Mouse (Mus musculus): ENCODE data around the gene Grhl3. TPM values are rescaled to one million over a fixed set of nuclear protein-coding genes. Genes with fewer than 3 reads are reported as not detected.
"Not testable (repeated sequence)": the region's sequence is repeated elsewhere in the genome, so short reads cannot be mapped to it uniquely, and the experiment has no call there.

Grhl3 gene
- 2.0 and 2.1 TPM in 2 replicates for polyA plus RNA-seq (2012; rRNA removed)

- peak in 1 of 2 experiments; percentile 47 for DNase-seq (ENCODE audit: extremely low spot score in 1 of 2, low spot score in 1 of 2)
Measured at GRCm38 (mm10) chr4:135573251-135573808, at the start of gene Grhl3. Gene Grhl3, minus strand, starts transcription at chr4:135573630.

DNA sequence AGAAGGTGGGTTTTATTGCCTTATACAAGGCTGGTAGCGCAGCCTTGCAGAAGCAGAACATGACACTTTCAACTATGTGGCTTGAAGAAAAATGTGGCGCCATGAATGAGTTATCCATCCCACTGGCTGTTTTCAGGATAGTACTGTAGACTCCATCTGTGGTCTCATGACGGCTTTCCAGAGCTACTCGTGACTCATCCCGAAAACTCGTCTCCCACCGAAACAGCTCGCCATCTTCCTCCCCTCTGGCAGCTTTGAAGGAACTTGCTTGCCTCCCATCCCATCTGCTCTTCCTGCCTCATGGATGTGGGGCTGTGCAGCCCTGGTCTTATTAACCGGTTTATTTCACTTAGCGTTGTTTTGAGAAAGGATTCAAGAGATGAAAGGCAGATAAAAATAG lies 48.9 kb upstream of the Grhl3 start:
- DNase-seq (ENCODE audit: extremely low spot score in 1 of 2, low spot score in 1 of 2): peak in 1 of 2 experiments; percentile 9

DNA sequence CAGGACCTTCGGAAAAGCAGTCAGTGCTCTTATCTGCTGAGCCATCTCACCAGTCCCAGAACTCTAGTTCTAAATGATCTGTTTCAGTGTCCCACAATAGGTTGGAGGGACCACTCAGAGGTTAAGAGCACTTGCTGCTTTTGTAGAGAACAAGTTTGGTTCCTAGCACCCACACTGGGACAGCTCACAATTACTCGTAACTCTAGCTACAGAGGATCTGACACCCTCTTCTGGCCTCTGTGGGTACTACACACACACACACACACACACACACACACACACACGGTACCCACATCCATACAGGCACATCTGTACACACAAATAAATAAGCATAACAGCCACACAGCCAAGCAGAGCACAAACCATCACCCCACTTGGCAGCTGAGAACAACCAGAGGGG lies 47.0 kb upstream of the Grhl3 start:
- DNase-seq (ENCODE audit: extremely low spot score in 1 of 2, low spot score in 1 of 2): no peak

- peak in 1 of 2 experiments; percentile 35 for DNase-seq (ENCODE audit: extremely low spot score in 1 of 2, low spot score in 1 of 2)
Measured at GRCm38 (mm10) chr4:135617783-135618470, 44.5 kb upstream of the Grhl3 start.

GRCm38 (mm10) chr4:135617038-135617437 lies 43.6 kb upstream of the Grhl3 start:
- DNase-seq (ENCODE audit: extremely low spot score in 1 of 2, low spot score in 1 of 2): no peak

GRCm38 (mm10) chr4:135615307-135615706 lies 41.9 kb upstream of the Grhl3 start:
- not testable (repeated sequence) for DNase-seq (ENCODE audit: extremely low spot score in 1 of 2, low spot score in 1 of 2)

- DNase-seq (ENCODE audit: extremely low spot score in 1 of 2, low spot score in 1 of 2): no peak
Measured at GRCm38 (mm10) chr4:135609986-135610385, 36.6 kb upstream of the Grhl3 start.

DNA sequence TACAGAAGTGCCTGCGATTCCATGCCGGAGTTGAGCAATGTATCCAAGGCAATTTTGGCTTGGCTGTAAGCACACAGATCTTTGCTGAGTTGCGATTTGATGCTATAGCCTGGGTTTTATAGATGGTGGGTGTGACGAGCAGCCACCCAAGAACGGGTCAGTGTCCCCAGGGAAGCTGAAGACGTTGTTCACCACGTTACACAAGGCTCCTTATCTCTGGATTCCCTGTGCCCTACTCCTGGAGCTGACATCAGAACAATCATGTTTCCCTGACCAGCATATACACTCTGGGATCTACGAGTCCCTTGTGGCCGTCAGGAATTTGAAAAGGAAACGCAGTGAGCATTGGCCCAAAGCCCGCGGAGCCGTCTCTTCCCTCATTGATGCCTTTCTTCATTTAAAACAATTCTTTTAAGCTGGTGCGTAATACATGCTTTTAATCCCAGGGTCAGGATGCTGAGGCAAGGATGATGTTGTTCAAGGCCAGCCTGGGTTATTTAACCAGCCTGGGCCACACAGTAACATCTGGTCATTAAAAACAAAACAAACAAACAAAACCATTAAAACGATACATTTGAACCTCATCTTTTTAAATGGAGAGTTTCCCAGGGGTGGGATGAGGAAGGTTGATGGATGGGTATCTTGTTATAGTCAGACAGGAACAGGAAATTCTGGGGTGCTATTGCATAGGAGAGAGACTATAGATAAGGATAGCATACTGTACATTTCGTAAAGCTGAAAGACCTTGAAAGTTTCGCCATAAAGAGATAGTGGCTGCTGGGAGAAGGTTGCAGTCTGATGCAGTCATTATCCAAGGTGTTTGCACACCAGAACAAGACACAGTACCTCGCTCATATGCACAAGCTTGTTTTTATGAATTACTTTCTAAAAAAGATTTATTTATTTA lies 34.8 kb upstream of the Grhl3 start:
- no peak for DNase-seq (ENCODE audit: extremely low spot score in 1 of 2, low spot score in 1 of 2)

DNA sequence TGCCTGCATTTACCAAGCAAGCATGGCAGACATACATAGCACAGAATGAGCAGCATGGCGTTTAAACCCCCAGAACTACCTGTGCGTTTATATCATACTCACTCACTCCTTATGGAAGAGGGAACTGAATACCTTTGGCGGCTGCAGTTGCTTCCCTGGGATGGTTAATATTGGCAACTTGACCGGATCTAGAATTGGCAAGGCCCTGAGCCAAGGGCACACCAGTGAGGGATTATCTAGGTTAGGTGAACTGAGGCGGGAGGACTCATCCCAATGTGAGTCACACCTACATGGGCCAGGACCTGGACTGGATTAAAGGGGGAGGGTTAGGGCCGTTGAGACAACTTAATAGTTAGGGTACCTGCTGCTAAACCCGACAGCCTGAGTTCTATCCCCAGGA lies 32.8 kb upstream of the Grhl3 start:
- DNase-seq (ENCODE audit: extremely low spot score in 1 of 2, low spot score in 1 of 2): no peak

DNA sequence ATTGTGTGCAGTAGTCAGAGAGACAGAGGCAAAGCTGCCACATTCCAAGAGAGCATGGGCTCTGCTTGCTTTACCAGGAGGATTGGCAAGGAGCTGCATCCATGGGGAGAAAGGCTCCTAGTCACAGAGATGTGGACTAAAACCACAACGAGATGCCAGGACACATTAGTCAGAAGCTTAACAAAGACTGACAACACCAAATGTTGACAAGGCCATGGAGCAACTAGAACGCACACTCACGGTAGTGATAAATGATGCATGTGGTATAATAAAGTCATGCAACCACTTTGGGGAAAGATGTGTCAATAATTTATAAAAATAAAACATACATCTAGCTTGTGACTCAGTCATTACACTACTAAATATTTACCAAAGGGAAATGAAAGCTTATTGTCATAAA lies 28.1 kb upstream of the Grhl3 start:
- DNase-seq (ENCODE audit: extremely low spot score in 1 of 2, low spot score in 1 of 2): no peak

- no peak for DNase-seq (ENCODE audit: extremely low spot score in 1 of 2, low spot score in 1 of 2)
Measured at GRCm38 (mm10) chr4:135599497-135600182, 26.2 kb upstream of the Grhl3 start.

- DNase-seq (ENCODE audit: extremely low spot score in 1 of 2, low spot score in 1 of 2): no peak
Measured at GRCm38 (mm10) chr4:135598998-135599397, 25.6 kb upstream of the Grhl3 start.

- no peak for DNase-seq (ENCODE audit: extremely low spot score in 1 of 2, low spot score in 1 of 2)
Measured at GRCm38 (mm10) chr4:135597571-135597970, 24.1 kb upstream of the Grhl3 start.

- DNase-seq (ENCODE audit: extremely low spot score in 1 of 2, low spot score in 1 of 2): no peak
Measured at GRCm38 (mm10) chr4:135595943-135596342, 22.5 kb upstream of the Grhl3 start.

DNA sequence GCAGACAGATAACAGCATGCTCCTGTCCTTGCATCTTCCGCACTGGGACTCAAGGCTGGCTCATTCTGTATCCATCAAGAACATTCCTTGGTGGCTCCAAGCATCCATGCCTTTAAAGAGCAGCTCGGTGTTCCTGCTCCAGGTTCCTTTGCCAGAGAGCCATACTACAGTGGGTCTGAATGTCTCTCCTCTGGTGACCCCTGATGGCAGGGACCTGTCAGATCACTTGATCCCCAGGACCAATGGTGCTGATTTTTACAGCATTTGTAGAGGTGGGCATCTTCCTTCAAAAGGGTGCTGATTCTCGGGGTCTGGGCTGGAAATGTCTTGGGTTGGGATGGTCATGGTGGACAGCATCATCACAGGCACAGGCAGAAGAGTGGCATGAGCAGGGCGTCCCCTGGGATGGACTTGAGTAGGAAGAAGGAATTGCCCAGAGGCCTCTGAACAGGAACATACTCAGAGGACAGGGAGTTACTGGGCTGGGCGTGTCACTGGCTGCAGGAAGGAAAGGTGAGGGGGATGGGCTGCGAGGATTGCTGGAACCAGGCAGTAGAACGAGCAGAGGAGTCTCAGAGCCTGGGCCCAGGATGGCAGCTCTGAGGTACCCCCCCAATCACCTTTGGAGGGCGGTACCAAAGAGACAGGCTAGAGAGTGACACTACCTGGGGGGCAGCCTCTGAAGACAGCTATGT lies 18.3 kb upstream of the Grhl3 start:
- DNase-seq (ENCODE audit: extremely low spot score in 1 of 2, low spot score in 1 of 2): no peak

GRCm38 (mm10) chr4:135591086-135591485 lies 17.7 kb upstream of the Grhl3 start:
- no peak for DNase-seq (ENCODE audit: extremely low spot score in 1 of 2, low spot score in 1 of 2)

GRCm38 (mm10) chr4:135584838-135585237 lies 11.4 kb upstream of the Grhl3 start:
- no peak for DNase-seq (ENCODE audit: extremely low spot score in 1 of 2, low spot score in 1 of 2)

- DNase-seq (ENCODE audit: extremely low spot score in 1 of 2, low spot score in 1 of 2): no peak
Measured at GRCm38 (mm10) chr4:135581222-135581910, 7.9 kb upstream of the Grhl3 start.

DNA sequence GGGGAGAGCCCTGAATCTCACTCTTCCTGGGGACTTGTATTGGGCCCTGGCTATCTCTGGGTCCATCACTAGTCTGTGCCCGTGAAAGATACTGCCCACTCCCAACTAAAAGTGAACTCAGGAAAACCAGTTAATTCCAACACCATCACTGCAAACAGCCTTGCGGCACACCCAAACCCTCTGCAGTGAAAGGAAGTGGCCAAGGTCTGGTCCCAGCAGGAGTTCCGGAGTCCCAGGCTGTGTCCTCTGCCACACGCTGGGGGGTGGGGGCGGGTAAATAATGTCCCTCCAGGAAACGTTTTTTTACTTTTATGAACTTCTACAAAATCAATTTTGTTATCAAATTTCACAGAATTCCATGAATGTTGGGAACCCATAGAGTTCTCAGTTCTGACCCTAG lies 6.3 kb upstream of the Grhl3 start:
- no peak for DNase-seq (ENCODE audit: extremely low spot score in 1 of 2, low spot score in 1 of 2)

- DNase-seq (ENCODE audit: extremely low spot score in 1 of 2, low spot score in 1 of 2): no peak
Measured at GRCm38 (mm10) chr4:135578490-135578889, 5.1 kb upstream of the Grhl3 start.
